ENCODE assay signal across 16 mouse cellular contexts in genomic region chr1:36922623-36923421, GRCm38 (mm10). TPM values are rescaled to one million over a fixed set of nuclear protein-coding genes. Genes with fewer than 3 reads are reported as not detected.
DNase-seq lines count a peak whose midpoint lies in the region; ATAC-seq and TF ChIP-seq lines count a peak whose summit lies in the region.
"Had no signal": no experiment of that assay in that cellular context is flagged by ENCODE, and none has a peak within 500 bp of the region (broad histone marks: within the 10 kb centered on the region; RNA-seq: fewer than 3 reads in every experiment).

No protein-coding gene starts in this region.

- no peak for TF ChIP-seq CTCF in heart, adult 2 months (IDR thresholded peaks at IDR 0.05)
- no peak for TF ChIP-seq CTCF in Patski (IDR thresholded peaks at IDR 0.05)

- peaks cover 40% of the 10 kb centered on the region for H3K4me1 ChIP-seq in heart, adult 2 months (ENCODE audit: control insufficient read depth, insufficient read depth, low read length)
- peaks cover 78% of the 10 kb centered on the region for H3K4me1 ChIP-seq in heart, embryonic 12.5 days (replicated peaks)
- H3K4me1 ChIP-seq in liver, embryonic 13.5 days (replicated peaks): peaks cover 98% of the 10 kb centered on the region
- H3K4me1 ChIP-seq in forebrain, embryonic 16.5 days (replicated peaks; ENCODE audit: control insufficient read depth, insufficient read depth, low read length): peaks cover 19% of the 10 kb centered on the region

- POLR2A ChIA-PET in Patski (lab: Charles Lee): interaction anchor here (1.1 kb wide), 1 partner anchor 15 kb away, joined by 3 read pairs; no protein-coding TSS in a partner anchor

- 98% methylated on average over 4 of the region's 4 CpGs for WGBS in heart, adult 2 months
- 85% methylated on average over 4 of the region's 4 CpGs for WGBS in heart, embryonic 12.5 days
- 41% methylated on average over 4 of the region's 4 CpGs for WGBS in liver, embryonic 13.5 days (ENCODE audit: insufficient replicate concordance)
- 96% methylated on average over 4 of the region's 4 CpGs for WGBS in forebrain, embryonic 16.5 days

- peaks cover 3% of the 10 kb centered on the region for H3K79me2 ChIP-seq in heart, adult 2 months (replicated peaks; ENCODE audit: control insufficient read depth, insufficient read depth, low read length)

- H3K27me3 ChIP-seq in heart, adult 2 months (ENCODE audit: control insufficient read depth, insufficient read depth, low read length): no peaks in the 10 kb centered on the region
- no peaks in the 10 kb centered on the region for H3K27me3 ChIP-seq in heart, embryonic 12.5 days (replicated peaks)
- H3K27me3 ChIP-seq in Patski: no peaks in the 10 kb centered on the region
- H3K27me3 ChIP-seq in liver, embryonic 13.5 days: no peaks in the 10 kb centered on the region
- H3K27me3 ChIP-seq in forebrain, embryonic 16.5 days (replicated peaks; ENCODE audit: control insufficient read depth, insufficient read depth, low read length): no peaks in the 10 kb centered on the region
- H3K27me3 ChIP-seq: limb, embryonic 13.5 days had no signal

- H3K4me3 ChIP-seq in heart, adult 2 months: no peak overlapping the region
- H3K4me3 ChIP-seq in heart, embryonic 12.5 days: no peak overlapping the region
- peak overlapping the region; percentile 21 for H3K4me3 ChIP-seq in liver, embryonic 13.5 days (replicated peaks)
- no peak overlapping the region for H3K4me3 ChIP-seq in forebrain, embryonic 16.5 days (replicated peaks; ENCODE audit: low read length)
- H3K4me3 ChIP-seq: limb, embryonic 13.5 days had no signal

- CTCF ChIA-PET in Patski (lab: Charles Lee): interaction anchor here (1.3 to 1.4 kb wide), 2 partner anchors 9 to 11 kb away, joined by 3 to 4 read pairs; no protein-coding TSS in a partner anchor

- no peak for TF ChIP-seq POLR2A in heart, adult 2 months (IDR thresholded peaks at IDR 0.05; ENCODE audit: insufficient read depth, low read depth, low read length)

- in situ Hi-C loops in Patski (cut with MboI; ENCODE audit: low pct_unique_long_range_greater_than_20kb): no loop called here

- H3K36me3 ChIP-seq in heart, adult 2 months (ENCODE audit: control insufficient read depth, insufficient read depth, low read length): peaks cover 25% of the 10 kb centered on the region
- H3K36me3 ChIP-seq in heart, embryonic 12.5 days: no peaks in the 10 kb centered on the region
- H3K36me3 ChIP-seq in liver, embryonic 13.5 days: no peaks in the 10 kb centered on the region
- H3K36me3 ChIP-seq in forebrain, embryonic 16.5 days (ENCODE audit: control insufficient read depth, insufficient read depth): no peaks in the 10 kb centered on the region
- H3K36me3 ChIP-seq: limb, embryonic 13.5 days had no signal

- no peak overlapping the region for H3K4me2 ChIP-seq in heart, embryonic 12.5 days
- peak overlapping the region; percentile 78 for H3K4me2 ChIP-seq in liver, embryonic 13.5 days
- no peak overlapping the region for H3K4me2 ChIP-seq in forebrain, embryonic 16.5 days (ENCODE audit: low read length)
- H3K4me2 ChIP-seq: limb, embryonic 13.5 days had no signal

- DNase-seq in heart, adult 2 months: no peak
- DNase-seq in 3134 (ENCODE audit: extremely low read depth, insufficient read length, low spot score) (peak; percentile 52), Patski (ENCODE audit: low read depth, low spot score) (peak; percentile 70)
- no peak for DNase-seq in liver, embryonic 13.5 days
- DNase-seq in adrenal gland, postnatal 14 days: no peak
- DNase-seq in adrenal gland, adult 8-10 months: no peak
- DNase-seq: adrenal gland, postnatal 36 days; cerebellum, postnatal 10 days; embryo, embryonic 11 days; forebrain, postnatal 0 days; gastrocnemius, postnatal 14 days; heart, postnatal 10 days; lung, postnatal 10 days had no signal

- peak overlapping the region; percentile 81; the same call in 1 of the 2 replicates for H3K27ac ChIP-seq in heart, adult 2 months
- H3K27ac ChIP-seq in heart, embryonic 12.5 days (ENCODE audit: poor library complexity, severe bottlenecking): no peak overlapping the region
- peak overlapping the region; percentile 99 for H3K27ac ChIP-seq in liver, embryonic 13.5 days
- H3K27ac ChIP-seq in forebrain, embryonic 16.5 days (ENCODE audit: low read length): no peak overlapping the region
- H3K27ac ChIP-seq: limb, embryonic 13.5 days had no signal

- intact Hi-C loops in heart, adult 2 months (cut with DNase I): no loop called here

- TF ChIP-seq EP300 in heart, adult 2 months (IDR thresholded peaks at IDR 0.05; ENCODE audit: insufficient read depth, low read depth, low read length): no peak

- ATAC-seq in heart, embryonic 12.5 days (ENCODE audit: insufficient number of reproducible peaks, low FRiP score): no peak
- peak; percentile 96 for ATAC-seq in Patski
- ATAC-seq in liver, embryonic 13.5 days (ENCODE audit: low read depth): no peak
- ATAC-seq in forebrain, embryonic 16.5 days: no peak
- ATAC-seq: forebrain, postnatal 0 days had no signal

- H3K9ac ChIP-seq in heart, adult 2 months (ENCODE audit: low read depth, low read length): no peak overlapping the region
- H3K9ac ChIP-seq in heart, embryonic 12.5 days: no peak overlapping the region
- peak overlapping the region; percentile 73 for H3K9ac ChIP-seq in liver, embryonic 13.5 days
- no peak overlapping the region for H3K9ac ChIP-seq in forebrain, embryonic 16.5 days (replicated peaks; ENCODE audit: low read depth, low read length)
- H3K9ac ChIP-seq: forebrain, postnatal 0 days; limb, embryonic 13.5 days had no signal

- H3K9me3 ChIP-seq in heart, embryonic 12.5 days (replicated peaks): no peaks in the 10 kb centered on the region
- H3K9me3 ChIP-seq in liver, embryonic 13.5 days (replicated peaks): no peaks in the 10 kb centered on the region
- H3K9me3 ChIP-seq in forebrain, embryonic 16.5 days (ENCODE audit: control insufficient read depth, low read length): no peaks in the 10 kb centered on the region
- H3K9me3 ChIP-seq: limb, embryonic 13.5 days had no signal

RNA-seq across cellular contexts. Expression of gene Tmem131, which starts 20.6 kb away (rescaled TPM):
- total RNA-seq in heart, adult 2 months (2021): 10 to 100 TPM; 28.1 to 30.0 TPM
- 13.0 and 17.0 TPM in 2 replicates for polyA plus RNA-seq in heart, adult 2 months (2012; rRNA removed)
- polyA plus RNA-seq in heart, embryonic 12.5 days (2016; fragmentation: Nextera tagmentation; extraction: Ambion mirVana): 12.4 and 13.6 TPM in 2 replicates
- 44.4 TPM for polyA plus RNA-seq in Patski (2021)
- polyA plus RNA-seq in liver, embryonic 13.5 days (2015; fragmentation: Nextera tagmentation; extraction: Ambion mirVana): 6.5 and 8.7 TPM in 2 replicates
- total RNA-seq in adrenal gland, postnatal 14 days (2021): 45.7 and 48.2 TPM in 2 replicates
- 14.2 and 14.4 TPM in 2 replicates for polyA plus RNA-seq in forebrain, embryonic 16.5 days (2015; fragmentation: Nextera tagmentation; extraction: Ambion mirVana)
- 10 to 100 TPM; 38.4 to 51.7 (median 48.2) TPM for total RNA-seq in adrenal gland, adult 8-10 months (2022)

Comparison
In these comparisons a context has a peak if more than half of its experiments do, and no peak if none do; other contexts are left out.
1. H3K27ac ChIP-seq: peak in heart, adult 2 months (single experiment) and liver, embryonic 13.5 days (single experiment); none in heart, embryonic 12.5 days (single experiment) and forebrain, embryonic 16.5 days (single experiment).
2. DNase-seq: peak in 3134 (single experiment) and Patski (single experiment); none in heart, adult 2 months (0 of 2), liver, embryonic 13.5 days (single experiment), adrenal gland, postnatal 14 days (single experiment) and adrenal gland, adult 8-10 months (single experiment).